Mouse (Mus musculus) stomach, postnatal 0 days (tissue): Measurements from ENCODE around the gene Ntf5. TPM values are rescaled to one million over a fixed set of nuclear protein-coding genes. Genes with fewer than 3 reads are reported as not detected.
"Not testable (repeated sequence)": the region's sequence is repeated elsewhere in the genome, so short reads cannot be mapped to it uniquely, and the experiment has no call there.

Source experiments
- ATAC-seq: fragments of 200-750 bp; cut with Nextera tagmentation; 2 replicates; pipeline ENCODE4 v1.8.0; 2017; ENCODE audit not compliant: low FRiP score, low TSS enrichment
- DNase-seq: peaks from one replicate; pipeline ENCODE4 v3.0.0-alpha.2; 2016; ENCODE audit warnings: low spot score
- H3K27ac ChIP-seq: fragments of 300-500 bp; sonication (generic); replicated peaks from 2 replicates; pipeline ENCODE4 v1.5.1; 2014; ENCODE audit warnings: mild to moderate bottlenecking, control low read depth
- H3K27me3 ChIP-seq: fragments of 300-500 bp; sonication (generic); 2 replicates; pipeline ENCODE4 v1.6.1; 2014; ENCODE audit warnings: low read length; ENCODE audit not compliant: control insufficient read depth, insufficient read depth
- H3K36me3 ChIP-seq: fragments of 300-500 bp; sonication (generic); 2 replicates; pipeline ENCODE4 v1.6.1; 2014; ENCODE audit warnings: low read length, mixed read lengths; ENCODE audit not compliant: control insufficient read depth, insufficient read depth
- H3K4me1 ChIP-seq: fragments of 300-500 bp; sonication (generic); replicated peaks from 2 replicates; pipeline ENCODE4 v1.6.1; 2014; ENCODE audit warnings: antibody characterized with exemption; ENCODE audit not compliant: control insufficient read depth, insufficient read depth
- H3K4me2 ChIP-seq: fragments of 300-500 bp; sonication (generic); replicated peaks from 2 replicates; pipeline ENCODE4 v1.6.1; 2014; ENCODE audit warnings: low read depth, mild to moderate bottlenecking, control low read depth, moderate library complexity
- H3K4me3 ChIP-seq: fragments of 300-500 bp; sonication (generic); 2 replicates; pipeline ENCODE4 v1.5.1; 2014; ENCODE audit warnings: low read depth, low read length, control low read depth
- H3K9ac ChIP-seq: fragments of 300-500 bp; sonication (generic); 2 replicates; pipeline ENCODE4 v1.6.1; 2014; ENCODE audit warnings: mild to moderate bottlenecking, low read length, control low read depth, mixed read lengths
- H3K9me3 ChIP-seq: fragments of 300-500 bp; sonication (generic); 2 replicates; pipeline ENCODE4 v1.6.1; 2016; ENCODE audit warnings: low read length; ENCODE audit not compliant: control insufficient read depth
- CTCF ChIP-seq: IDR thresholded peaks from 2 replicates; pipeline ENCODE4 v1.5.1; 2016; ENCODE audit warnings: antibody characterized with exemption, low read depth, mild to moderate bottlenecking, moderate library complexity
- EP300 ChIP-seq: optimal IDR thresholded peaks from 2 replicates; pipeline ENCODE3; 2016; ENCODE audit warnings: antibody characterized with exemption
- WGBS: fragments of 180-500 bp; shearing (Covaris S2); extraction: QIAGEN DNeasy Blood & Tissue Kit; methylation state at CpG from one replicate; pipeline ENCODE4 v1.1.7; 2014; 5-methylcytosine and 5-hydroxymethylcytosine counted together
- polyA plus RNA-seq: library from polyadenylated mRNA; unstranded; fragments of >200 nt; fragmentation: Nextera tagmentation; extraction: Ambion mirVana; gene quantifications from 2 replicates; pipeline ENCODE4 v1.2.1, GENCODE M21; 2015

Ntf5 gene
- polyA plus RNA-seq, 1 experiment from 2014 or later: 1.5 TPM

GRCm38 (mm10) chr7:45458748-45459563 is 45.5 kb downstream of the Ntf5 start:
- under 1% methylated on average over 41 of the region's 43 CpGs for WGBS
- H3K4me2 ChIP-seq: peak overlapping the region; percentile 87
- H3K27ac ChIP-seq: peak overlapping the region; percentile 90
- no peak for TF ChIP-seq EP300
- TF ChIP-seq CTCF: no peak
- peak; percentile 67 for ATAC-seq
- H3K4me1 ChIP-seq: peaks cover 7% of the 10 kb centered on the region
- DNase-seq: peak; percentile 90
- H3K9me3 ChIP-seq: no peaks in the 10 kb centered on the region
- peak overlapping the region; percentile 74 for H3K9ac ChIP-seq
- peak overlapping the region; percentile 69 for H3K4me3 ChIP-seq
- H3K27me3 ChIP-seq: no peaks in the 10 kb centered on the region
- peaks cover 18% of the 10 kb centered on the region for H3K36me3 ChIP-seq

- peak within 1 kb of the TSS; percentile 74 for H3K9ac ChIP-seq
- peak; percentile 98 for DNase-seq
- peak; percentile 77 for TF ChIP-seq EP300
- ATAC-seq: peak; percentile 93
- under 1% methylated on average over 29 of the region's 37 CpGs for WGBS
- not testable (repeated sequence) for H3K9me3 ChIP-seq, H3K4me1 ChIP-seq, H3K27me3 ChIP-seq
- H3K4me2 ChIP-seq: peak within 1 kb of the TSS; percentile 87
- peaks cover 12% of the 10 kb centered on the region for H3K36me3 ChIP-seq
- peak within 1 kb of the TSS; percentile 69 for H3K4me3 ChIP-seq
- peak within 1 kb of the TSS; percentile 95 for H3K27ac ChIP-seq
These were observed 46.2 kb downstream of the Ntf5 start, which contains the start of gene Ftl1 for GRCm38 (mm10) chr7:45459564-45460140. Ftl1 (minus strand) TSS chr7:45459884.

- peak overlapping the region; percentile 95 for H3K27ac ChIP-seq
- ATAC-seq (no peak), DNase-seq (peak; percentile 47)
- no peaks in the 10 kb centered on the region for H3K27me3 ChIP-seq
- peaks cover 7% of the 10 kb centered on the region for H3K4me1 ChIP-seq
- peak overlapping the region; percentile 58 for H3K9ac ChIP-seq
- WGBS: 51% methylated on average over 7 of the region's 7 CpGs
- peak overlapping the region; percentile 33 for H3K4me3 ChIP-seq
- H3K36me3 ChIP-seq: peaks cover 8% of the 10 kb centered on the region
- TF ChIP-seq CTCF: no peak
- no peak for TF ChIP-seq EP300
- no peaks in the 10 kb centered on the region for H3K9me3 ChIP-seq
- H3K4me2 ChIP-seq: peak overlapping the region; percentile 67
These were observed 46.9 kb downstream of the Ntf5 start for GRCm38 (mm10) chr7:45460377-45460776.

- DNase-seq: peak; percentile 87
- peaks cover 8% of the 10 kb centered on the region for H3K36me3 ChIP-seq
- H3K4me1 ChIP-seq: peaks cover 9% of the 10 kb centered on the region
- ATAC-seq: peak; percentile 50
- peak overlapping the region; percentile 58 for H3K9ac ChIP-seq
- WGBS: 6% methylated on average over 13 of the region's 13 CpGs
- TF ChIP-seq CTCF: no peak
- no peak for TF ChIP-seq EP300
- H3K4me2 ChIP-seq: peak overlapping the region; percentile 67
- no peaks in the 10 kb centered on the region for H3K9me3 ChIP-seq
- peak overlapping the region; percentile 95 for H3K27ac ChIP-seq
- H3K4me3 ChIP-seq: 0 out of 2 replicates have a peak overlapping the region, but pooled peaks have one; percentile 33
- H3K27me3 ChIP-seq: no peaks in the 10 kb centered on the region
These were observed 47.4 kb downstream of the Ntf5 start for GRCm38 (mm10) chr7:45460860-45461314.

GRCm38 (mm10) chr7:45461326-45461725 is 47.8 kb downstream of the Ntf5 start:
- Histone ChIP-seq H3K27ac (peak overlapping the region; percentile 95), H3K36me3 (peaks cover 8% of the 10 kb centered on the region), H3K9me3 (no peaks in the 10 kb centered on the region), H3K9ac (no peak overlapping the region; the same call in 1 of the 2 replicates), H3K4me3 (no peak overlapping the region), H3K27me3 (no peaks in the 10 kb centered on the region), H3K4me2 (no peak overlapping the region; the same call in 1 of the 2 replicates), H3K4me1 (peaks cover 11% of the 10 kb centered on the region)
- ATAC-seq (no peak), DNase-seq (no peak)
- 56% methylated on average over 5 of the region's 5 CpGs for WGBS
- TF ChIP-seq CTCF (no peak), EP300 (no peak)

GRCm38 (mm10) chr7:45461781-45462180 is 48.3 kb downstream of the Ntf5 start:
- H3K4me2 ChIP-seq: no peak overlapping the region
- H3K36me3 ChIP-seq: peaks cover 8% of the 10 kb centered on the region
- H3K9ac ChIP-seq: no peak overlapping the region
- 83% methylated on average over 4 of the region's 4 CpGs for WGBS
- H3K4me3 ChIP-seq: no peak overlapping the region
- peak overlapping the region; percentile 95; the same call in 1 of the 2 replicates for H3K27ac ChIP-seq
- no peak for ATAC-seq
- no peaks in the 10 kb centered on the region for H3K27me3 ChIP-seq
- TF ChIP-seq CTCF (no peak), EP300 (no peak)
- peaks cover 11% of the 10 kb centered on the region for H3K4me1 ChIP-seq
- no peak for DNase-seq
- H3K9me3 ChIP-seq: no peaks in the 10 kb centered on the region
